Mouse (Mus musculus) kidney, adult 2 months (tissue): Measurements from ENCODE around the gene Tecpr1. TPM values are rescaled to one million over a fixed set of nuclear protein-coding genes. Genes with fewer than 3 reads are reported as not detected.

Source experiments
- DNase-seq: peaks from one replicate; pipeline ENCODE4 v3.0.0; 2021
- H3K27ac ChIP-seq: fragments of 200-500 bp; 2 replicates; pipeline ENCODE4 v1.5.1; 2012; ENCODE audit warnings: low read depth, low read length, control low read depth, inconsistent platforms; ENCODE audit not compliant: insufficient read depth
- H3K27me3 ChIP-seq: fragments of 200-500 bp; replicated peaks from 2 replicates; pipeline ENCODE4 v1.6.1; 2012; ENCODE audit warnings: mild to moderate bottlenecking, moderate library complexity, low read length, inconsistent platforms; ENCODE audit not compliant: control insufficient read depth, insufficient read depth
- H3K36me3 ChIP-seq: fragments of 200-500 bp; 2 replicates; pipeline ENCODE4 v1.6.1; 2012; ENCODE audit warnings: mild to moderate bottlenecking, moderate library complexity, low read length, inconsistent platforms; ENCODE audit not compliant: control insufficient read depth, insufficient read depth
- H3K4me1 ChIP-seq: fragments of 200-500 bp; 2 replicates; pipeline ENCODE4 v1.6.1; 2011; ENCODE audit warnings: low read length; ENCODE audit not compliant: control insufficient read depth, insufficient read depth
- H3K4me3 ChIP-seq: fragments of 200-500 bp; 2 replicates; pipeline ENCODE4 v1.5.1; 2011; ENCODE audit warnings: mild to moderate bottlenecking, low read depth, low read length, control low read depth; ENCODE audit not compliant: insufficient read depth
- CTCF ChIP-seq: fragments of 200-500 bp; conservative IDR thresholded peaks from 2 replicates; pipeline ENCODE4 v1.5.1; 2011; ENCODE audit warnings: low read depth, mild to moderate bottlenecking, control low read depth, low read length, moderate library complexity, mixed read lengths; ENCODE audit not compliant: insufficient read depth, insufficient read length
- POLR2A ChIP-seq: fragments of 200-500 bp; IDR thresholded peaks from one replicate; pipeline ENCODE4 v1.6.1; 2011; ENCODE audit warnings: low read depth, low read length, control low read depth
- WGBS: fragments of 180-500 bp; shearing (Covaris S2); methylation state at CpG from one replicate; pipeline ENCODE4 v1.1.7; 2018; 5-methylcytosine and 5-hydroxymethylcytosine counted together
- polyA plus RNA-seq: library from polyadenylated mRNA; depleted of rRNA; stranded (reverse); fragments of >200 nt; gene quantifications from 2 replicates; pipeline ENCODE4 v1.2.3, GENCODE M21; 2012

Gene Tecpr1
- polyA plus RNA-seq, 1 experiment = 35.6 TPM

DNA sequence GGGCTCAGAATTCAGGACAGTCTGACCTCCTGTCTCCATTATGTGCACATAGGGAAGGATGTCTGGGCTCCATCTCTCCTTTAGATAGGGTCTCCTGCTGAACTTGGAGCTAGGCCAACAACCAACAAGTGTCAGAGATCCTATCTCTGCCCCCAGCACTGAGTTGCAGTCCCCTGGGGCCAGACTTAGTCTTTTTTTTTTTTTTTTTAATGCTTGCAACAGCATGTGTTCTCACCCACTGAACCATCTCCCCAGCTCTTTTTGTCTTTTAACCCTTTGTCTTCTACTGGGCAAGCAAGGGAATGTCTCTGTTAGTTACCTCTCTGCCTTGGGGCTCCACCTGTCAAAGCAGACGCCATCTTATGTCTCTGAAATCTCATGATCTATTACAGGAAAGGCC is 15.6 kb upstream of the Tecpr1 start:
- DNase-seq = no peak
- H3K4me1 ChIP-seq = no peaks in the 10 kb centered on the region
- H3K4me3 ChIP-seq = no peak overlapping the region
- TF ChIP-seq POLR2A (no peak), CTCF (no peak)
- no peak overlapping the region for H3K27ac ChIP-seq
- 93% methylated on average over 1 of the region's 1 CpGs for WGBS
- no peaks in the 10 kb centered on the region for H3K27me3 ChIP-seq
- no peaks in the 10 kb centered on the region for H3K36me3 ChIP-seq

- Histone ChIP-seq H3K36me3 (no peaks in the 10 kb centered on the region), H3K4me3 (no peak overlapping the region), H3K27ac (no peak overlapping the region), H3K27me3 (no peaks in the 10 kb centered on the region), H3K4me1 (no peaks in the 10 kb centered on the region)
- DNase-seq = peak; percentile 33
- TF ChIP-seq POLR2A = no peak
- no peak for TF ChIP-seq CTCF
- 79% methylated on average over 7 of the region's 7 CpGs for WGBS
Observed at GRCm38 (mm10) chr5:144234714-144235113, 11.3 kb upstream of the Tecpr1 start.

DNA sequence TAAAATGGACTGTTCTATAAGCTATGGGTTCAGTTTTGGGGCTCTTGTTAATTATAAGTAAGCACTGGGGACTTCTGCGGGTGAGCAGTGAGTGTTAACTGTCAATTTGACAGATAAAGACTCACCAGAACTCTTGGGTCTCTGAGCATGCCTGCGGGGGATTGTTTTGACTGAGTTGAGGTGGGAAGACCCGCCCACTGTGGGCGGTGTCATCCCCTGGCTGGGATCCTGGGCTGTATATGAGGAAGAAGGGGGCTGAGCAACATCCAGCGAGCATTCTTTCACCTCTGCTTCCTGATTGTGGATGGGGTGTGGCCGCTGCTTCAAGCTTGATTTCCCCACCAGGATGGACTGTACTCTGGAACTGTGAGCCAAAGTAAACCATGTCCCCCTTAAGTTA is 10.8 kb upstream of the Tecpr1 start:
- 80% methylated on average over 6 of the region's 6 CpGs for WGBS
- TF ChIP-seq CTCF (no peak), POLR2A (no peak)
- no peak overlapping the region for H3K27ac ChIP-seq
- no peaks in the 10 kb centered on the region for H3K4me1 ChIP-seq
- no peaks in the 10 kb centered on the region for H3K27me3 ChIP-seq
- no peak overlapping the region for H3K4me3 ChIP-seq
- no peak for DNase-seq
- no peaks in the 10 kb centered on the region for H3K36me3 ChIP-seq

- H3K27ac ChIP-seq = peak overlapping the region; percentile 3; the same call in 1 of the 2 replicates
Observed at GRCm38 (mm10) chr5:144232531-144232930, 9.1 kb upstream of the Tecpr1 start.

GRCm38 (mm10) chr5:144231410-144231809 is 8.0 kb upstream of the Tecpr1 start:
- TF ChIP-seq POLR2A (no peak), CTCF (peak; percentile 33)
- H3K27ac ChIP-seq = no peak overlapping the region
- no peak overlapping the region for H3K4me3 ChIP-seq
- WGBS = 57% methylated on average over 1 of the region's 1 CpGs
- H3K4me1 ChIP-seq = no peaks in the 10 kb centered on the region
- peak; percentile 29 for DNase-seq
- no peaks in the 10 kb centered on the region for H3K36me3 ChIP-seq
- no peaks in the 10 kb centered on the region for H3K27me3 ChIP-seq

More at GRCm38 (mm10) chr5:144232531-144232930, 9.1 kb upstream of the Tecpr1 start:
- Histone ChIP-seq H3K27me3 (no peaks in the 10 kb centered on the region), H3K36me3 (no peaks in the 10 kb centered on the region), H3K4me1 (no peaks in the 10 kb centered on the region), H3K4me3 (no peak overlapping the region)
- WGBS = 72% methylated on average over 5 of the region's 5 CpGs
- TF ChIP-seq POLR2A (no peak), CTCF (no peak)
- peak; percentile 74 for DNase-seq

DNA sequence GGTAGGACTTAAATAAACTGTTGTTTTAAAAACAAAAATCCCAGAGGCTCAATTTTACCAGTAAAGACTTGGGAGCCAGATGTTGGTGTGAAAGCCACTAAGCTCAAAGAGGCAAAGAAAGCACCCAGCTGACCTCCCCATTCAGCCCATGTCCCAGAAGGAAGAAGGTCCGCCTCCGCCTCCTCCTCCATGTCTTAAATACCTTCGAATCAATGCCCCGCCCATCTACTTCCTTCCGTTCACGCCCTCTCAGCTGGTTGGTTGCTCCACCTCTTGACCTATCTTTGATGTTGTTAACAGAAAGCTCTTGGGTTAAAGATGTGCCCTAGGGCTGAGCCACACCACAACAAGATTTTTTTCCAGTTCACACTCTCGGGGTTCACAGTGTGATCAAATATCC is 6.8 kb upstream of the Tecpr1 start:
- DNase-seq = no peak
- H3K4me1 ChIP-seq = no peaks in the 10 kb centered on the region
- no peaks in the 10 kb centered on the region for H3K27me3 ChIP-seq
- 90% methylated on average over 7 of the region's 7 CpGs for WGBS
- no peaks in the 10 kb centered on the region for H3K36me3 ChIP-seq
- TF ChIP-seq CTCF = no peak
- no peak for TF ChIP-seq POLR2A
- H3K27ac ChIP-seq = no peak overlapping the region
- H3K4me3 ChIP-seq = no peak overlapping the region

DNA sequence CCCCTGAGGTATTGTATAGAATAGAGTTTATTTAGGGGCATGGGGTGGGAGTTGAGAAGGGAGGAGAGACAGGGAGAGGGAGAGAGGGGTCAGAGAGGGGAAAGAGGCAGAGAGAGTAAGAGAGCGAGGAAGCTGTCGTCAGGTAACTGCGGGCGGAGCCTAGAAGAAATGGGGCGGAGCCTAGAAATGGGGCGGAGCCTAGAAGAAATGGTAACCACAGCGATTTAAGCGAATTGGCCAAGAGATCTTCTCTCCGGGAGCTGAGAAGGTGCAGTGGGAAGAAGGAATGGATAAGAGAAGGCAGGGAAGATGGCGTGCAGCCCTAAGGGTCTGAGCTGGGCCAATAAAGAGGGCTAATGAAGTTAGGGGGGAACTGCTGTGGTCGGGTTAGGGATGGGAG is 2.8 kb upstream of the Tecpr1 start:
- no peaks in the 10 kb centered on the region for H3K27me3 ChIP-seq
- 36% methylated on average over 11 of the region's 11 CpGs for WGBS
- no peaks in the 10 kb centered on the region; the same call in 1 of the 2 replicates for H3K4me1 ChIP-seq
- H3K4me3 ChIP-seq = no peak overlapping the region
- TF ChIP-seq POLR2A (no peak), CTCF (no peak)
- DNase-seq = no peak
- H3K36me3 ChIP-seq = no peaks in the 10 kb centered on the region
- H3K27ac ChIP-seq = no peak overlapping the region
